Mouse (Mus musculus): ENCODE results near the gene Mafk. TPM values are rescaled to one million over a fixed set of nuclear protein-coding genes. Genes with fewer than 3 reads are reported as not detected.

Mafk gene
- polyA plus RNA-seq, 1 experiment: 10.8 TPM

DNA sequence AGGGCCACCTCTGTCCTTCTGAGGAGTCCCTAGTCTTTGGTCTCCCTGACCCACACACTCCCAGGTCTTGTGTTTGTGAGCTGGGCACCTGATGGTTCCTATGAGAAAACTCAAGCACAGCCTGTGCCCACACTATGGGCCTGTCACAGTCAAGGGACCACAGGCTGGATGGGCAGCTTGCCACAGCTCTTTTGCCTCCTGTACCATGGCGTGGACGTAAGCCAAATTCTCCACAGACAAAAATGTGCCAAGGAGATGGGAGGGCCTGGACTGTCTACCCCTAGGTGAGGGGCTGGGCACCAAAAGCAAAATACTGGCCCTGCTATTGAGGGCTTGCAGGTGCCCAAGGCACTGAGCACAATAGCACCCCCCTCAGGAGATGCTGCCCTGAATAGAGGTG is 34.7 kb upstream of the Mafk start:
- no peak for TF ChIP-seq CTCF (IDR thresholded peaks at IDR 0.05; ENCODE audit: control insufficient read depth, insufficient read depth, insufficient replicate concordance, low read depth, low read length)
- no peak for TF ChIP-seq POLR2A (IDR thresholded peaks at IDR 0.05; ENCODE audit: control insufficient read depth, low read depth, low read length)
- Histone ChIP-seq H3K4me1 (ENCODE audit: control insufficient read depth, insufficient read depth, low read length) (no peaks in the 10 kb centered on the region), H3K27me3 (ENCODE audit: control insufficient read depth, insufficient read depth, low read length) (no peaks in the 10 kb centered on the region), H3K27ac (ENCODE audit: control insufficient read depth, insufficient read depth, low read depth, low read length) (no peak overlapping the region), H3K4me3 (ENCODE audit: control insufficient read depth, low read depth, low read length) (no peak overlapping the region), H3K36me3 (ENCODE audit: control insufficient read depth, insufficient read depth, low read length) (peaks cover 3% of the 10 kb centered on the region)

DNA sequence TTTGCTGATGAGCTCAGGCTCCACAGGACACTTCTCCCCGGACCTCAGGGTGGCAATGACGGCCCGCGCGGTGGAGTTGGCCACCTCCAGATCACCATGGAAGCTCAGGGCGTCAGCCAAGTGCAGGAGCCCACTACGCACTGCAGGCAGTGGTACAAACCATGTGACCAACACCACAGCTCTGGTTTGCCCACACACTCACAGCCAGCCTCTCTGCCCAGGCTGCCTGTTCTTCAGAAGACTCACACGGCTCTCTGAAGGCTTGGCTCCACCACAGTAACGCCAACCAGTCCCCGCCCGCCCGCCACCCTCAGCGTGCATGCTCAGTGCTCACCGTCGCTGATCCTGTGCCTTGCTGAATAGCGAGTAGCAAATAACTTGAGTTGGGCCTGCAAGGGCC is 33.2 kb upstream of the Mafk start:
- H3K27ac ChIP-seq (ENCODE audit: control insufficient read depth, insufficient read depth, low read depth, low read length): no peak overlapping the region
- no peaks in the 10 kb centered on the region for H3K27me3 ChIP-seq (ENCODE audit: control insufficient read depth, insufficient read depth, low read length)
- TF ChIP-seq POLR2A (IDR thresholded peaks at IDR 0.05; ENCODE audit: control insufficient read depth, low read depth, low read length): no peak
- TF ChIP-seq CTCF (IDR thresholded peaks at IDR 0.05; ENCODE audit: control insufficient read depth, insufficient read depth, insufficient replicate concordance, low read depth, low read length): no peak
- peaks cover 3% of the 10 kb centered on the region for H3K36me3 ChIP-seq (ENCODE audit: control insufficient read depth, insufficient read depth, low read length)
- no peaks in the 10 kb centered on the region for H3K4me1 ChIP-seq (ENCODE audit: control insufficient read depth, insufficient read depth, low read length)
- H3K4me3 ChIP-seq (ENCODE audit: control insufficient read depth, low read depth, low read length): no peak overlapping the region

DNA sequence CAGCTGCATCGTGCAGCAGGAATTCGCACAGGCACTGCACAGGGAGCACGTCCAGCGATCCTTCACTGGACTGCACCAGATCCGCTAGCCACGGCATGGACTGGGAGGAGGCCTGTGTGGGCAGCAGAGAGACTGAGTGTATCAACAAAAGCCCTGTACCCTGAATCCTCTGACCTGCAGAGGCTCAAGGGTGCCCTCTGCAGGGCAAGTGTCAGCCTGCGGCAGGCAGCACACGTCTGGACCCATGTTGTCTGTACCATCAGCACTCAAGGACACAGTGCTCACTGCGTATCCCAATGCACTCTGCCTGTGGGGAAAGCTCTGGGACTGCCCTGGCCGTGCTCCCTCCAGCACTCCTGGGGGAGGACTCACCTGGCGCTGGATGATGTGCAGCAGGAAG is 27.0 kb upstream of the Mafk start:
- Histone ChIP-seq H3K4me1 (ENCODE audit: control insufficient read depth, insufficient read depth, low read length) (no peaks in the 10 kb centered on the region), H3K36me3 (ENCODE audit: control insufficient read depth, insufficient read depth, low read length) (no peaks in the 10 kb centered on the region; the same call in none of the 2 replicates), H3K27me3 (ENCODE audit: control insufficient read depth, insufficient read depth, low read length) (no peaks in the 10 kb centered on the region), H3K4me3 (ENCODE audit: control insufficient read depth, low read depth, low read length) (no peak overlapping the region), H3K27ac (ENCODE audit: control insufficient read depth, insufficient read depth, low read depth, low read length) (no peak overlapping the region)
- TF ChIP-seq POLR2A (IDR thresholded peaks at IDR 0.05; ENCODE audit: control insufficient read depth, low read depth, low read length) (no peak), CTCF (IDR thresholded peaks at IDR 0.05; ENCODE audit: control insufficient read depth, insufficient read depth, insufficient replicate concordance, low read depth, low read length) (peak; percentile 51; the same call in 1 of the 2 replicates)

DNA sequence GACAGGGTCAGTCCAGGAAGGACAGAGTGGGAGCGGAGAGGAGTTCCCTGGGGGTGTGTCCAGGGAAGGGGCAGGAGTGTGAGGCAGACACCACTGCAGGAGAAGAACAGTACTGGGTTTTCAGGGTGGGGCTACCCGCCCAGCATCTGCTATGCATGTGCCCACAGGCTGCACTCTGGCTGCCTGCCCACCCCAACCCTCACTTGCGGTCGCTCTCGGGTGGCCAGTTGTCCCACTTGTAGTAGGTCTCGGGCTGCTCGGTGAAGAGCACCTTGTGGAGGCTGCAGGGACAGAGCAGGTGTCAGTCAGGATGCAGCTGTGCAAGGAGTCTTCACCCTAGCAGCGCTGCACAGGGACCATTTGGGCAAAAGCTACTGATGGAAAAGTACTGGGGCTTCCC is 23.1 kb upstream of the Mafk start:
- no peak overlapping the region for H3K27ac ChIP-seq (ENCODE audit: control insufficient read depth, insufficient read depth, low read depth, low read length)
- TF ChIP-seq CTCF (IDR thresholded peaks at IDR 0.05; ENCODE audit: control insufficient read depth, insufficient read depth, insufficient replicate concordance, low read depth, low read length): no peak
- TF ChIP-seq POLR2A (IDR thresholded peaks at IDR 0.05; ENCODE audit: control insufficient read depth, low read depth, low read length): no peak
- peaks cover 6% of the 10 kb centered on the region for H3K4me1 ChIP-seq (ENCODE audit: control insufficient read depth, insufficient read depth, low read length)
- H3K27me3 ChIP-seq (ENCODE audit: control insufficient read depth, insufficient read depth, low read length): no peaks in the 10 kb centered on the region
- peaks cover 3% of the 10 kb centered on the region for H3K36me3 ChIP-seq (ENCODE audit: control insufficient read depth, insufficient read depth, low read length)
- H3K4me3 ChIP-seq (ENCODE audit: control insufficient read depth, low read depth, low read length): no peak overlapping the region

DNA sequence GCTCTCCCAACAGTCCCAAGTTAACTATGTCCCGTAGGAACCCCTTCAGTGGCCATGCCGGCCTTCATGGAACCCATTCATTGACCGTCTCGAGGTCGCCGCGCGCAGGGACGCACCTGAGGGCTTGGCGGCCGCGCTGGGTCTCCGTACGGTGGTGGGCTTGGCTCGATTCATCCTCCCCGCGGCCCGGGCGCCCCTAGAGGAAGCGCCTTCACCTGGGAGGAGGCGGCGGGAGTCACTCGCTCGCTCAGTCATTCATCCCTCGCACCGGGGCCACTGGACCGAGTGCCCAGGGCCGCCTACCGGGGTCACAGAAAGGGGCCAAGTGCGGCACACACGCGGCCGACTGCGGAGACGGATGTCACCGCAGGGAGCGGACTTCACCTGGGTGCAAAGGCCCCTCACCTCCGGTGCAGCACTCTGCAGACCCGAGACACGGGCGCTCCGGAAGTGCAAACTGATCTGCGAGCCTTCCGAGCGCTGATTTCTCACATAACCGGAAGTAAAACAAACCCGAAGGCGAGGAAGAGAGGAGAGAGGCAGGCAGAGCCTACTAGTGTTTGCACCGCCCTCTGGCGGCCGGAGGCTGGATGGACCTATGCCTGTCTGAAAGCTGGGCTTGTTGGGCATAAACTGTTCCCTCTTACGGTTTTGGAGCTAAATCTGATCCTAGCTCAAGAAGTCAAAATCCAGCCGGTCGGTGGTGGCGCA is 15.9 kb upstream of the Mafk start, which contains the start of gene Ints1:
TSS of gene Ints1 (minus strand) at position 459 of the 711 bp plus-strand sequence.
- H3K27ac ChIP-seq (ENCODE audit: control insufficient read depth, insufficient read depth, low read depth, low read length): peak within 1 kb of the TSS; percentile 64
- H3K36me3 ChIP-seq (ENCODE audit: control insufficient read depth, insufficient read depth, low read length): peaks cover 3% of the 10 kb centered on the region
- H3K27me3 ChIP-seq (ENCODE audit: control insufficient read depth, insufficient read depth, low read length): no peaks in the 10 kb centered on the region
- TF ChIP-seq POLR2A (IDR thresholded peaks at IDR 0.05; ENCODE audit: control insufficient read depth, low read depth, low read length): peak; percentile 41; the same call in 1 of the 2 replicates
- TF ChIP-seq CTCF (IDR thresholded peaks at IDR 0.05; ENCODE audit: control insufficient read depth, insufficient read depth, insufficient replicate concordance, low read depth, low read length): peak; percentile 97
- H3K4me1 ChIP-seq (ENCODE audit: control insufficient read depth, insufficient read depth, low read length): peaks cover 17% of the 10 kb centered on the region
- peak within 1 kb of the TSS; percentile 98 for H3K4me3 ChIP-seq (ENCODE audit: control insufficient read depth, low read depth, low read length)

DNA sequence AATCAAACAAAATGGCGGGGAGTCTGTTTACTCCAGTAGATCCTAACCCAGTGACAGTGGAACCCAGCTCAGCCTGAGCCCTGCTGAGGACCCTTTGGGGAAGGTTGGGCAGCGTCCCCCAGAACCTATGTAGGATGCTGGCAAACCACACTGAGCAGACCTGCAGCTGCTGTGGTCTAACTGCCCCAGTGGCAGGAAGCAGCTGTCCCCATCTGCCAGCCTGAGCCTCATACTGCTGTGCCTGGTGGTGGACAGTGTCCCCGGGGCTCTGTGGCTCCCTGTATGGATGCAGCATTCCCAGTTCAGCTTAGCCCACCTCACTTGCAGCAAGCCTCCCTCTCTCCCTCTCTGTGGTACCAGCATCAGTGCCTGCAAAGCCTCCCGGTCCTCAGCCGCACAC is 14.3 kb upstream of the Mafk start:
- no peaks in the 10 kb centered on the region for H3K36me3 ChIP-seq (ENCODE audit: control insufficient read depth, insufficient read depth, low read length)
- H3K4me1 ChIP-seq (ENCODE audit: control insufficient read depth, insufficient read depth, low read length): peaks cover 17% of the 10 kb centered on the region
- H3K4me3 ChIP-seq (ENCODE audit: control insufficient read depth, low read depth, low read length): no peak overlapping the region
- TF ChIP-seq CTCF (IDR thresholded peaks at IDR 0.05; ENCODE audit: control insufficient read depth, insufficient read depth, insufficient replicate concordance, low read depth, low read length) (no peak), POLR2A (IDR thresholded peaks at IDR 0.05; ENCODE audit: control insufficient read depth, low read depth, low read length) (no peak)
- H3K27me3 ChIP-seq (ENCODE audit: control insufficient read depth, insufficient read depth, low read length): no peaks in the 10 kb centered on the region
- no peak overlapping the region for H3K27ac ChIP-seq (ENCODE audit: control insufficient read depth, insufficient read depth, low read depth, low read length)

DNA sequence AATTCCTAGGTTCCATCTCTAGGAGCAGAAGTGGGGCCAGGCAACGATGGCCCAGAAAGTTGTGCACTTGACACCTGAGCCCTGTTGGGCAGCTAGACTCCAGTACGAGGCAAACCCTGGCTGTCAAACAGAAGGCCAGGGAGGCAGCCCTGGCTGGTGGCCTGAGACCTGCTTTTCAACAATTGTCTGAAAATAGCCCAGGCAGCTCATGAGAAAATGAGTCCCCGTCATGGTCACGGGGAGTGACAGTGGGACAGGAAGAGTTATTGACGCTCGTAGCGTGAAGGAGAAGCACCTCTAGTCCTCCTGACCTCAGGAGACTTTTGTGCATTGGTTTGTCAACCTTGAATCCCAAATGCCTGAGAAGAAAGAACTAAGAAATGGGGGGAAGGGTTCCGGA is 9.9 kb upstream of the Mafk start:
- no peak overlapping the region for H3K4me3 ChIP-seq (ENCODE audit: control insufficient read depth, low read depth, low read length)
- H3K4me1 ChIP-seq (ENCODE audit: control insufficient read depth, insufficient read depth, low read length): no peaks in the 10 kb centered on the region
- no peaks in the 10 kb centered on the region for H3K36me3 ChIP-seq (ENCODE audit: control insufficient read depth, insufficient read depth, low read length)
- no peak overlapping the region for H3K27ac ChIP-seq (ENCODE audit: control insufficient read depth, insufficient read depth, low read depth, low read length)
- no peaks in the 10 kb centered on the region for H3K27me3 ChIP-seq (ENCODE audit: control insufficient read depth, insufficient read depth, low read length)
- no peak for TF ChIP-seq CTCF (IDR thresholded peaks at IDR 0.05; ENCODE audit: control insufficient read depth, insufficient read depth, insufficient replicate concordance, low read depth, low read length)
- TF ChIP-seq POLR2A (IDR thresholded peaks at IDR 0.05; ENCODE audit: control insufficient read depth, low read depth, low read length): no peak

Measured in testis, adult 2 months (tissue).